Mouse (Mus musculus) adipocyte (in vitro differentiated cells): ENCODE data around the gene Proca1.

Source experiments
- DNase-seq: peaks from one replicate; pipeline ENCODE4 v3.0.0-alpha.2; 2016; ENCODE audit warnings: low spot score

Proca1 gene

DNA sequence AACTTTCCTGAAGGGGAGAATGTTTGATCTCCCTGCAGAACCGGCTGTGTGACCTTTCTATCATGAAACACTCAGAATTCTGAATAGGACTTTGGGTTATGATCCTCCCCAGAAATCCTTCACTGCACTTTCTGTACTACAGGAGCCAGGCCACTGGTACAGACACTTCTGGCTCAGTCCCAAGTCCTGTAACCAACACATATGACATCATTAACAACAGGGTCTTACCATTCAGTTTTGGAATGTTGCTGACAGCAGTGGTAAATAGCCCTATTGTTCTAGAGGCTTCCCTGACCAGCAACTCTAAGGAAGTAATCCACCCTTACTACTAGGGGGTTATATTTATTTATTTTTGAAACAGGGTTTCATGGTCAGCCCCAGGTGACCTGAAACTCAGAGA is at the start of gene Proca1:
TSS of gene Proca1 (plus strand) at position 280 of the 400 bp plus-strand sequence.
- no peak for DNase-seq

DNA sequence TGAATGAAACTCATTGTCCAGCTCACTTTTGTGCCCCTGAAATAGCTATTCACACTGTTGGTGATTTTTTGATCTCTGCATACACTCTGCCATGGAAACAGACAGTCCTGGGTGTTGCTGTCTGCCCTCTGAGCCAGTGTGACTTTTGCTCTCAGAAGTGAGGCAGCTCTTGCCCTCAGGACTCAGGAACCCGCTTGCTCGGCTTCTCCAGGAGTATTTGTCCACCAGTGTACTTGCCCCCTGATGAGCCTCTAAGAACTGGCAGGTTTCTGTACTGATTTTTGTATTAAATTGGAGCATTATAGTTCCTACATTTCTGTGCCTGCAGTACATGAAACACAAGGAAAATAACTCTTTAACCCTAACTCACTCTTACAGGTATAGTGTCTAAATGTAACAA is 49.7 kb upstream of the Proca1 start:
- DNase-seq, result no peak

DNA sequence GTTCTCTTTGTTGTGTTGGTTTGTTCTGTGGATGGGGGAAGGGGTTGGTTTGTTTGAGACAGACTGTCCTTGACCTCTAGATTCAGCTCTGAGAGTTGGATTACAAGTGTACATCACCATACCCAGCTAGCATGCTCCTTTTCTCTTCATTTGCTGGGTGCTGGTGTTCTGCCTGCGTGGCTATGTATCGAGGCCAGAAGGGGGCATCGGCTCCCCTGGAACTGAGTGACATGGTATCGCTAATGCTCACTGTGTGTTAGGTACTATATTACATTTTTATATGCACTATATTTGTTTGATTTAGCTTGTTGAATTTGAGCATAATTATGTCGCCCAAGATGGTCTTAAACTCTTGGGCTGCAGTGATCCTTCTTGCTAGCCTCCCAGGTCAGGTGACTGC is 47.0 kb upstream of the Proca1 start:
- DNase-seq, result no peak

DNA sequence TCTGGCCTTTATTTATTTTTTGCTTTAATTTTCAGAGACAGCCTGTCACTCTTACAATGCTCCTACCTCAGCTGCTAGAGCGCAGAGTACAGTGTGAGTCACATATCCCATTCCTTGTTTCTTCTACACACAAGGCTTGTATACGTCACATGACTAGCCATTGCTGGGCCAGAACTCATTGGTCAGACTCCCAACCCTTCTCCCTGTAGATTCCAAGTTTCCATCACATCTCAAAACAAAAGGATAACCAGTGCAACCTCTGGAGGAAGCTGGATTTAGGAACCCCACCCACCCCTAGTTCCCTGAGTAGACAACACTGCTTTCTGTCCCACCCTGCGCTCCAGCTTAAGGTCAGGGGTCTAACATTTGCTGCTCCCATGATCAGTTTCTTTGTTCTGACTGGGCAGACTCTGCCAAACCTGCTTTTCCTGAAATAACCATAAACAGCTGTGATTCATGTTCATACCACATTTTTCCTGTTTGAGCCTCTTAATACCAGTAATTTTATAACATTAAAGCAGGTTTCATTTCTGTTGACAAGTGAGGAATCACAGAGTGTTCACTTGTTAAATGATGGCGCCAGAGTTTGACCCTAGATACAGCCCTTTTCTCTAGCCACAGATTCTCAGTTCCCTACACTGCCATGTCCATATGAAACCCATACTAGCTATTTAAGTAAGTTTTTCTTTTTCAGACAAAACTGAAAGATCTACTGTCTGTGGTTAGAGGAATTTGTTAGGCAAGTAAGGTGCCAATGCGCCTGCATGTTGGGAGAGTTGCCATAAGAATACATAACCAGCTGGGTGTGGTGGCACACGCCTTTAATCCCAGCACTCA is 46.3 kb upstream of the Proca1 start:
- DNase-seq, result no peak

DNA sequence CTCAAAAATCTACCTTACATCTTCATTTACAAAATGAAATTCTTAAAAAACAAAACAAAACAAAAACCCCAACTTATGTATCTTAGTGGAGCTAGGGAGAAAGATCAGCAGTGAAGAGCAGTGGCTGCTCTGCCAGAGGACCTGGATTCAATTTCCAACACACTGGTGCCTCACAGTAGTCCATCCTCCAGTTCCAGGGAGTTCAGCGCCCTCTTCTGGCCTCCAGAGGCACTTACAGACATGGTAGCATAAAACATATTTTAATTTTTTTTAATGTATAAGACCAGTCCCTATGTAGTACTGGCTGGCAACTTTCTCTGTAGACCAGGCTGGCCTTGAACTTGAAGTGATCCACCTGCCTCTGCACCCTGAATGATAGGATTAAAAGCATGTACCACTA is 42.0 kb upstream of the Proca1 start:
- DNase-seq, result peak; percentile 43

DNA sequence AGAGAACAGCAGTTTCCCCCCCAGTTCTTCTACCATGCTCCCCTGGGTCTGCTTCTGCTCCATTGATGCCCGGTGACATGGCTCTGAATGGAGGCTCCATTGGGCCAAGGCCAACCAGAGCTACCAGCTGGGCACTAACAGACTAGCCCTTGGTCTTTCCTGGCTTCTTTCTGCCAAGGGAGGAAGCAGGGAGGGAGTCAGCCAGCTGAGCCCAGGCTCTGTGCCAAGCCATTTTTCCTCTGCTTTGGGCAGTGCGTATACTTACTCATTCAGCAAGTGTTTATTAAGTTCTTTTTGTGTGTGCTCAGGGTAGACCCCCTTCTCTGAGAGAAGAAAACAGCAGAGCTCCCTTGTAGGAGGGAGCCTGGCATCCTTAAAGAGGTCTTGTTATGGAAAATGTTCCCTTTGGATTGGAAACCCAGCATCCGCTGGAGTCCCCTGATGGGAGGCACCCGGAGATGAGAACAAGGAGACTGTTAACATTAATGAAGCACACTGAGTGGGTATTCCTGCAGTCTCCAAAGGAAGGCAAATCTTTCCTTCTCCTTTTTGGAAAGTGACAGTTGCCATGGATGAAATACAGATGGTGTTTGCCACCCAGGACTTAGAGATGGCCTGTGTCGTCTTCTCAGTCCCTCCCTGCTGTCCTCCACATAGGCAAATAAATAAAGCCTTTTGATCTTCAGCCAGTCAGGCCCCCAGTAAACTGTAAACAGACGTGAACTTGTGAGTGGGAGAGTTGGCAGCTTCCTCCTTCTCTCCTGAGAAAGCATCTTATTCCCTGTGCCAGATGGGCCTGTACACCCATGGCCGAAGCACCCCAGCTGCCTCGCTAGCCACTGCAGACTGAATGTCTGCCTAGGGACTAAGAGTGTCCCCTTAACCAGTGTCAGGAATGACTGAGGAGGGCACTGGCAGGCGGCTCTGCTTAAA is 40.6 kb upstream of the Proca1 start:
- DNase-seq, result peak; percentile 78

DNA sequence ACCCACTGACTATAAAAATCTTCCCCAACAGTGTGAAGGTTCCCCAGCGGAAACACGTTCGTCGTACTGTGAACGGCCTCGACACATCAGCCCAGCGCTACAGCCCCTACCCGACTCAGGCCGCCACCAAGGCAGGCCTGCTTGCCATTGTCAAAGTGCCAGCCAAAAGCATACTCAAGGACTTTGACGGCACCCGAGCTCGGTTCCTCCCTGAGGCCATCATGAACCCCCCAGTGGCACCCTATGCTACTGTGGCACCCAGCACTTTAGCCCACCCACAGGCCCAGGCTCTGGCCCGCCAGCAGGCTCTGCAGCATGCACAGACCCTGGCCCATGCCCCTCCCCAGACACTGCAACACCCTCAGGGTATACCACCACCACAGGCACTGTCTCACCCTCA is 39.4 kb upstream of the Proca1 start:
- no peak for DNase-seq

DNA sequence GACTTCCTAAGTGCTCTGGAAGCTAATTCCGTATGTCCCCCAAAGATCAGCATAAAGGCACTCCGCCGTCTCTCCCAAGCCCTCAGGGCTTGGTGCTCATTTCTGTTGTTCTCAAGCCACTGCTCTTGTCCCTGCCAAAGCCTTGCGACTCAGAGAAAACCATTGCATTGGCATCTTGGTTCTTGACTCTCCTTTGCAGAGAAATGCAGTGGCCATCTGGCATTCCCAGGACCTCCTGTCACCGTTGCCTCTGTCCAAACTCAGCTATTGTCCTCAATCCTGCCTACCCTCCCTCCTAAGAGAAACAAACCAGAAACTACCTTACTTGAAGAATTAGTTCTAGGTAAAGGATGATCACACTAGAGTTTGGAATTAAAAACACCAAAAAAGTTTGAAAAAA is 37.5 kb upstream of the Proca1 start:
- no peak for DNase-seq

DNA sequence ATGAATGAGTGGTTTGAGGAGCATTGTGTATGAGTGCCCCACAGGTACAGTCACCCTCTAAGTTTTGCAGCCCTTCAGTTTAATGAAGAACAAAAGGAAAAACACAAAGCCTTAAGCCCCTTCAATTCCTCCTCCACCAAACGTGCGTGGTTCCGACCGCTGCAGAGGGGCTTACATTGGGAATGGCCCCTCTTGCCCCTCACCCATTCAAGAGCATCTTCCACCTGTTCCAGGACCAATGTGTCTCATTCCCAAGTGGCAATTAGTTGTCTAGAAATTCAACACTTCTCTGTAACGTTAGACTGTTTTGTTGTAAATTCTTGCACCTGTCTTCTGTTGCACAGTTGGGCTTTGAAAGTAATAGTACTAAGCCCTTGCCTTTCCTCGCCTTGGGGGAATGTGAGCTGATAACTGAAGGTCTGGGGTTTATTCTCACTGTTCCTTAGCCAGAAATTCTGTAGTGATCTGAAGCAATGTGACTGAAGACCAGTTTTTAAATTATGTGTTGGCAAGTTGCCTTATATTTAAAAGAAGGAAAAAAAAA is 37.0 kb upstream of the Proca1 start:
- DNase-seq, result no peak

DNA sequence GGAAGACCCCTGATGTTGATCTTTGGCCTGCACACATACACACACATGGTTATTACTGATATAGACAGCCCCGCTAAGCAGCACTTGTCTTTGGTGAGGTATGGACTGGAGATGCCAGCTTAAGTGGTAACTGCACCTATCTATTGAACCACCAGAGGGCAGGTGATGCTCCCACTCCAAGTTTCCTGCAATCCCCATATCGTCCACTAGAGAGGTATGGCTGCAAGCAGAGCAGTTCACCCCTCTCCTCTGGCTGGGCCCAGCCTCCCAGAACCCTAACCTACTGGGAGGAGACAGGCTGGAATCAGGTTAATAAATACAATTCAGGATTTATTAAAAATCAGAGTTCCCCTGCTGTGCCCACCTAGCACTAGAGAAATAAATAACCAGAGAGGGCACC is 34.1 kb upstream of the Proca1 start:
- DNase-seq, result peak; percentile 91

DNA sequence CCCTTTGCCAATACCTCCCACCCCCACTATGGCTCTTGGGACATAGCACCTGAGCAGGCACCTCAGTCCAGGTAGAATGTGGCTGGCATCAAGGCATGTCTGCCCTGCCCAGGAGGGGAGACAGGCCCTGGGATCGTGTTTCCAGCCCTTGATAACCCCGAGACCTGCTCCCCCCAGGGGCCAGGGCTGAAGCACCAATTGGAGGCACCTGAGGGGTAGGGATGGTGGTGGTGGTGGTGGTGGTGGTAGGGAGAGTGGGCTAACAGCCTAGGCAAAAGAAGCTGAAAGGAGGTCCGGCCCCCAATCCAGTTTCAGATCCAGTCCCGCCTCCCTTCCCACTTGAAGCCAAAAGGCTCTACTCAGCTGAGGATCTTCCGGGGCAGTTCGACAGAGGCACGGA is 33.6 kb upstream of the Proca1 start:
- no peak for DNase-seq

DNA sequence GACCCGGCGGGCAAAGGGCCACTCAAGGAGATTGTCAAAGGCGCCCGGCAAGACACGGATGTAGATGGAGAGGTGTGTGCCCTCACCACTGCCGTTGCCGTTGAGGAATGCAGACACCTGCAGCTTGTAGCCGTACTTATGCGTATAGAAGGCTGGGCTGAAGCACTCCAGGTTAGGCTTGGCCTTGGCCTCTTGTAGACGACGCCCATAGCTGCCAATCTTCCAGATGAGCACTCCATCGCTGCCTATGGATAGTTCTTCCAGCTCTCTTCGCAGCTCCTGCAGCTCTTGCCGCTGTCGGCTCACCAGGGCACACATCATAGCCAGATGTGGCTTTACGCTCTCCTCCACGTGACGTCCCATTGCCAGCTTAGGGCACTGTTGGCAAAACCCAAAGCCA is 33.0 kb upstream of the Proca1 start:
- no peak for DNase-seq

DNA sequence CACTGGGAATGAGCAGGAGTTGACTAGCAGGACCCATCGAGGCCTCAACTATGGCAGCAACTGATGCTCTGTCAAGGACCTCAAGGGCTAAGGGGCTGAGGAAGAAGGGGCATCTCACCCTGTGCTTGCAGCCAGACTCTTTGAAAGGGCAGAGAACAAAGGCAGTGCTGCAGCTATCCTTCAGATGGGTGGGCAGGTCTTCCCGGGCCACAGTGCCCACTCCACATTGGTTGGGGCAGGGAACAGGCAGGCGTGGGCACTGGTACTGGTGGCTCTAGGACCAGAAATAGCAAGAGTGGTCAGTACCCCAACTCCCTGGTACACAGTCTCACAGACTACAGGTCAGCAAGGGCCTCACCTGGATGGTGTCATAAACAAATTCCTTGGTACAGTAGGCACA is 32.5 kb upstream of the Proca1 start:
- no peak for DNase-seq

DNA sequence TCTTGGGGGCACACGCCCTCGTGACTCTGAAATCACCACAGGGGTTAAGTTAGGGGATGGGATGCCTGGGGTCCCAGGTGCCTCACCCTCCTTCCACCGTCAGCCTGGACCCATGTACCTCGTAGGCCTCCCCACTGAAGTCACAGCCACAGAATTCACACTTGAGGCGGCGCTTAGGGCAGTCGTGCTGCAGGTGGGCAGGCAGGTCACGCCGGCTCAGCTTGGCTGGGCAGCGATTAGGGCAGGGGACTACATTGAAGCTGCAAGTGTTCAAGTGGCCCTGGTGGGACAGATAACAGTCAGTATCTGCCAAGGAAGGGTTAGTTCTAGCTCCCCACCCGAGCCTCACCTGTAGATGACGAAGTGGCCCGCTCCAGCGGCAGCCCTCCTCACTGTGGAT is 32.0 kb upstream of the Proca1 start:
- DNase-seq, result no peak

DNA sequence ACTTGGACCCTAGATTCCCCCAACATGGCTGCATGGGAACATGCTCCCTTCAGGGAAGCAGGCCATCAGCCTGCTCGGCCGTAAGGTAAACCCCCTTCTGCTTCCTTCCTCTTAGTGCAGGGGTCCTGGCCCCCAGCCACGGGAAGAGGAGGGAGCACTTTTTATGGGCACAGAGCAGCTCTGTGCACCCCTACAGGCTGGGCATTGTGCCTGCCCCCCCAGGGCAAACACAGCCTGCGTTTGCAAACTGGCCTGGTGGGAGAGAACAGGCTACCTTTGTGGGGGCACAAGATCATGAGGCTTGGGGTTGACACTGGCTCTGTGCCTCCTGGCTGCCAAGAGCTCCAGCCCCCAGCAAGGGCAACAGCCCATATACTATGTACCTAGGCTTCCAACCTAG is 31.2 kb upstream of the Proca1 start:
- DNase-seq, result no peak

DNA sequence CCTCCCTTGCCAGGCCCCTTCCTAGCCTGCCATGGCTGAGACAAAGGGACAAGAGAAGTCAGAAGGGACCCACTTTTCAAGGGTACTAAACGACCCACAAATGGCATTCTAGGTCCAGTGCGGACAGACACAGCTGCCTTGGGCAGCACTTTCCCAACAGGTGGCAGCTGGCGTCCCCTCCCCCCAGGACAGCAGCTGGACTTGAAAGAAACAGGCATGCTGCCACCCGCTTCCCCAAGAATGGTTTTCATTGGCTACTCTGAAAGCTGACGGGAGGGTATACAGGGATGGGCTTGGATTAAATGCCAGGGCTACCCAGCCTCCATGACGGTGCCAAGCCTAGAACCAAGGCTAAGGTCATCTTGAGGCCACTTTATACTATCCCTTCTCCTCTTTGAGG is 30.7 kb upstream of the Proca1 start:
- no peak for DNase-seq

DNA sequence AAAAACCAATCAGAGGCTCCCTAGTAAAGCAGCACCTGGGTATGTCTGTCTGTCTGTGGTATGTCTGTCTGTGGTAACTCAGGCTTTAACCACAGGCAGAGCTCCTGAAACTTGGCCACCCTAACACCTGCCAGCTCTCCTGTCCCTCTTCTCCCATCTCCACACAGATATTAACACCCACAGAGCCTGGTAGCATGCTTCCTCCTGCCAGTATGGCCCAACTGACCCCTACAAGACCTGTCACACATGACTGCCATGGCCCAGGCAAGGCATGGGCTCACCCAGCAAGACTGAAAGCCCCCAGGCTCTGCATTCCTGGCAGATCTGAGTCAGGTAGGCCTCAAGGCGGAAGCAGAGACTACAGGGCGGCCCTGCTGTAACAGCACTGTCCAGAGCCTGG is 30.1 kb upstream of the Proca1 start:
- no peak for DNase-seq

DNA sequence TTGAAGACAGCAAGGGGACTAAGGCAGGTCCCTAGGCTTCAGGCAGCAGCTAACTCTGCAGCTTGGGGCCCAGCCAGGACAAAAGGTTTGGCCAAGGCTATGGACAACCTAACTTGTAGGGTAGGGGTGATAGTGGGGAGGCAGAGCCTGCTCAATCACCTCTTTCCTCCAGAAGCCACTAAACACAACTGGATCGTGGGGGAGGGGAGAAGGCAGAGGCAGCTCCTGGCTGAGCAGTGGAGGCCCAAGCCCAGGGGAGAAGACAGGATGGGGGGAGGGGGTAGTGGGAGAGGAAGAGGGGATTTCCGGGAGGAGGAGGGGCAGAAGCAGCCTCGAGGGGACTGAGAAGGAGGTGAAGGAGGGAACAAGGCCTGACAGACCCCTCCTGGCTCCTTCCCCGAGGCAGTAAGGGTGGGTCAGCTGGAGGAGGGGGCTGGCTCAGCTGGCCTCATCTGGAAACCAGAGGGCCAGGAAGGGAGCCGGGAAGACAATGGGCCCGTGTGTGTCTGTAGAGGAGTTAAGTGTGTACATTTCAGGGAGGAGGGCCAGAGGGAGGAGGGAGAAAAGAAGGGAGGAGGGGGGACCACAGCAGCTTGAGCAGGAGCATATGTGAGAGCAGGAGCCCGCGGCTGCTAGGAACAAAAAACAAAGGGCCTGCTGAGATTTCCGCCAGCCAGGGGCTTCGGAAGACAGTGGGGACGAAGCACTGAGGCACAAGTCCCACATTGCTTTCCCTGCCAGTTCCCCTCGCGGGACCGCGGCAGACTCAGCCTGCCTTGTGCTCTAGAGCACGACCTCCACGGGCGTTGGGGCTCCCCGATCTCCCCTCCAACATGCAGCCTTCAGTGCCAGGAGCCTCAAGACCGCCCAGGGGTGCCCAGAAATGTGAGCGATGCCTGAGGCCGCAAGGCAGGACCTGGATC is 29.2 kb upstream of the Proca1 start:
- peak; percentile 96 for DNase-seq

DNA sequence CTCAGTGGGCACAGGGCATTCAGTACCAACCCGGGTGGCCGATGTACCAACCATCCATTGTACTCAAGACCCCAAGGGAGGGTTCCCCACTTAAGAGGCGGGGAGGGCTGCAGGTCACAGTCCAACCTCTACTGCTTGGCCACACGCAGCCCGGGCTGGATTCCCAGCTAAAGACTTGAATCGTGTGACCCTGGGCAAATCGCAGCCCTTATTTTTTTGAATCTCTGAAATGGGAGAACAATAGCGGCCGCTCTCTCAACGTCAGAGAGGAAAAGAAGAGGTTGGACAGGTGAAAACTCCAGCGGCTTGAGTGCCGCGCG is 28.6 kb upstream of the Proca1 start:
- peak; percentile 57 for DNase-seq

DNA sequence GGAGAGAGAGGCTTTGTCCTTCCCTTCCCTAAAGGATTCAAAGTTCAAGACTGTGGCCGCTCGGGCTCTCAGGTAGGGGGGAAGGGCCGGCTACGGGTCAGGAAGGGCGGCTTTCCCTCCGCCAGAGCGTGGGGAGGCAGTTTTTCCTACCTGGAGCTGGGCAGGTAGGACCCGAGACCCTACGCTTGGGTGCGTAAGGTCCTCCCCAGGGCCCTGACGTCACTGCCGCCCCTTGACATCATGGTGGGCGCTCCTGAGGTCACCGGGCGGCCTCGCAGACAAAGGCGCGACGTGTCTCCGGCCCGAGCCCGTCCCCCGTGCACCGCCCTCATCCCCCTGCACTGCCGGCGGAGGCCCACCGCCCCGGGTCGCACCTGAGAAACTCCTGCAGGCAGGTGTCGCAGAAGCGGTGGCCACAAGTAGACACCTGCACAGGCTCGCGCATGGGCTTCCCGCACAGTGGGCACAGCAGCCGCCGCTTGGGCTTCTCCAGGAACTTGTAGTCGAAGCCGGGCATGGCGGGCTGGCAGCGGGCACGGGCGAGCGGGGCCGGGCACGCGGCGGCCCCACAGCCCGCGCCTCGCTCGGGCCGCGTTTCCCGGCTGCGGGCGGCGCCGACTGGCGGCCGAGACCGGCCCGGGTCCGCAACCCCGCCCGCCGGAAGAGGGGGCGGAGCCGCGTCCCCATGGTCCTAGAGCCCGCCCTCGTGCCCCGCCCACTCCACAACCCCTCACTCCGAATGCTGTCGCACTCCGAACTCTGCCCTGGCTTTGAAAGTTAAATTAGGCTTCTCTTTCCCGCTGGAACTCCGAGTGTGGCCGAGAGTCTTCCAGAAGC is 28.1 kb upstream of the Proca1 start, which contains the start of gene Traf4:
TSS of gene Traf4 (minus strand) at position 666 of the 837 bp plus-strand sequence.
- peak; percentile 92 for DNase-seq

DNA sequence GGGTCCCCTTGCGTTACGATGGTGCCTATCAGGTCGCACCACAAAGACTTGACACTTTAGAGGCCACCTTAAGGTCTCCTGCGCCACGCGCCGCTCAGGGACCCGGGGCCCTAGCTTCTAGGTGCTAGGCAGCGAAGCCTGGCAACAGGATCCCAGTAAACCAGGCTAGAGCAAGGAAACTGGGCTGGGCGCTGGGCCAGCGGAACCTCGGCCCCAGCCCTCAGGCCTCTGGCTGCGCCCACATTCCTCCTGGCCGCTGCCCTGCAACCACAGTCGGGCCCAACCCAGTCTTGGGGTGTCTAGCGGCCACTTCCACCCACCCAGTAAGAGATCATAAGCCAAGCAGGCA is 27.5 kb upstream of the Proca1 start:
- peak; percentile 84 for DNase-seq
